Mouse (Mus musculus) limb, embryonic 14.5 days (tissue): Measurements from ENCODE around the gene Tiam2. TPM values are rescaled to one million over a fixed set of nuclear protein-coding genes. Genes with fewer than 3 reads are reported as not detected.
"Not testable (repeated sequence)": the region's sequence is repeated elsewhere in the genome, so short reads cannot be mapped to it uniquely, and the experiment has no call there.

ENCODE experiments used
- ATAC-seq: fragments of 200-750 bp; cut with Nextera tagmentation; 2 replicates; pipeline ENCODE4 v1.8.0; 2017; ENCODE audit warnings: low read depth, moderate number of reproducible peaks, moderate TSS enrichment; ENCODE audit not compliant: low FRiP score
- DNase-seq: peaks from one replicate; pipeline ENCODE4 v3.0.0-alpha.2; 2015; ENCODE audit warnings: low spot score
- H3K27ac ChIP-seq: fragments of 300-500 bp; sonication (generic); replicated peaks from 2 replicates; pipeline ENCODE4 v1.5.1; 2014; ENCODE audit warnings: low read depth, mild to moderate bottlenecking, low read length, moderate library complexity, mixed read lengths
- H3K27me3 ChIP-seq: fragments of 300-500 bp; sonication (generic); 2 replicates; pipeline ENCODE4 v1.6.1; 2014; ENCODE audit warnings: low read length, mixed read lengths; ENCODE audit not compliant: control insufficient read depth, insufficient read depth
- H3K36me3 ChIP-seq: fragments of 300-500 bp; sonication (generic); 2 replicates; pipeline ENCODE4 v1.6.1; 2014; ENCODE audit warnings: mild to moderate bottlenecking, low read length, moderate library complexity, mixed read lengths; ENCODE audit not compliant: control insufficient read depth, insufficient read depth
- H3K4me1 ChIP-seq: fragments of 300-500 bp; sonication (generic); 2 replicates; pipeline ENCODE4 v1.6.1; 2014; ENCODE audit warnings: antibody characterized with exemption, low read length, mixed read lengths; ENCODE audit not compliant: control insufficient read depth, insufficient read depth
- H3K4me2 ChIP-seq: fragments of 300-500 bp; sonication (generic); replicated peaks from 2 replicates; pipeline ENCODE4 v1.6.1; 2014; ENCODE audit warnings: low read depth, mild to moderate bottlenecking, low read length, moderate library complexity; ENCODE audit not compliant: severe bottlenecking
- H3K4me3 ChIP-seq: fragments of 300-500 bp; sonication (generic); replicated peaks from 2 replicates; pipeline ENCODE4 v1.5.1; 2014; ENCODE audit warnings: low read length
- H3K9ac ChIP-seq: fragments of 300-500 bp; sonication (generic); 2 replicates; pipeline ENCODE4 v1.6.1; 2014; ENCODE audit warnings: mild to moderate bottlenecking, low read depth, low read length, moderate library complexity; ENCODE audit not compliant: severe bottlenecking
- H3K9me3 ChIP-seq: fragments of 300-500 bp; sonication (generic); 2 replicates; pipeline ENCODE4 v1.6.1; 2016; ENCODE audit warnings: low read length; ENCODE audit not compliant: control insufficient read depth
- POLR2A ChIP-seq: fragments of 200-500 bp; IDR thresholded peaks from 2 replicates; pipeline ENCODE4 v1.8.0; 2012; ENCODE audit warnings: inconsistent platforms, mild to moderate bottlenecking, moderate library complexity, borderline replicate concordance; ENCODE audit not compliant: insufficient read depth, insufficient read length; ENCODE audit errors: extremely low read depth
- WGBS: fragments of 180-500 bp; shearing (Covaris S2); extraction: QIAGEN DNeasy Blood & Tissue Kit; methylation state at CpG from one replicate; pipeline ENCODE4 v1.1.7; 2014; 5-methylcytosine and 5-hydroxymethylcytosine counted together
- polyA plus RNA-seq, 2 experiments: library from polyadenylated mRNA; depleted of rRNA in 1 of 2; stranded (reverse) in 1 of 2; unstranded in 1 of 2; fragments of >200 nt; fragmentation: Nextera tagmentation in 1 of 2; extraction: Ambion mirVana in 1 of 2; gene quantifications; 2 replicates each; pipeline versions ENCODE4 v1.2.1 to v1.2.3; 2012 to 2014

Gene Tiam2
- polyA plus RNA-seq, 2 experiments = 21.1 to 25.9 TPM

GRCm38 (mm10) chr17:3350405-3350804 is 24.0 kb downstream of the Tiam2 start:
- Histone ChIP-seq H3K4me1 (peaks cover 41% of the 10 kb centered on the region), H3K36me3 (no peaks in the 10 kb centered on the region), H3K4me2 (no peak overlapping the region), H3K9me3 (no peaks in the 10 kb centered on the region), H3K27ac (no peak overlapping the region), H3K9ac (no peak overlapping the region), H3K27me3 (no peaks in the 10 kb centered on the region), H3K4me3 (no peak overlapping the region)
- no peak for TF ChIP-seq POLR2A
- no peak for ATAC-seq
- 81% methylated on average over 4 of the region's 4 CpGs for WGBS
- no peak for DNase-seq

GRCm38 (mm10) chr17:3351668-3352067 is 25.3 kb downstream of the Tiam2 start:
- TF ChIP-seq POLR2A = no peak
- H3K9me3 ChIP-seq = no peaks in the 10 kb centered on the region
- DNase-seq = no peak

GRCm38 (mm10) chr17:3353141-3353540 is 26.8 kb downstream of the Tiam2 start:
- not testable (repeated sequence) for H3K27ac ChIP-seq, DNase-seq, H3K4me3 ChIP-seq, H3K9ac ChIP-seq, H3K27me3 ChIP-seq, H3K4me2 ChIP-seq, ATAC-seq, H3K9me3 ChIP-seq, H3K36me3 ChIP-seq
- 94% methylated on average over 8 of the region's 10 CpGs for WGBS
- H3K4me1 ChIP-seq = peaks cover 25% of the 10 kb centered on the region

More at GRCm38 (mm10) chr17:3351668-3352067, 25.3 kb downstream of the Tiam2 start:
- Histone ChIP-seq H3K4me1 (peaks cover 34% of the 10 kb centered on the region), H3K4me2 (no peak overlapping the region), H3K4me3 (no peak overlapping the region), H3K27ac (no peak overlapping the region), H3K36me3 (no peaks in the 10 kb centered on the region), H3K27me3 (no peaks in the 10 kb centered on the region), H3K9ac (no peak overlapping the region)
- no peak for ATAC-seq
- 71% methylated on average over 4 of the region's 4 CpGs for WGBS

GRCm38 (mm10) chr17:3354856-3355255 is 28.5 kb downstream of the Tiam2 start:
- no peak for TF ChIP-seq POLR2A
- Histone ChIP-seq H3K9me3 (no peaks in the 10 kb centered on the region), H3K4me2 (no peak overlapping the region), H3K9ac (no peak overlapping the region), H3K4me1 (peaks cover 13% of the 10 kb centered on the region), H3K36me3 (0 out of 2 replicates have a peak, but pooled peaks cover 2% of the 10 kb centered on the region), H3K4me3 (no peak overlapping the region), H3K27ac (no peak overlapping the region), H3K27me3 (no peaks in the 10 kb centered on the region)
- WGBS = 42% methylated on average over 3 of the region's 3 CpGs
- DNase-seq = no peak
- no peak for ATAC-seq

- ATAC-seq (no peak), DNase-seq (no peak)
- no peak overlapping the region for H3K4me2 ChIP-seq
- H3K27me3 ChIP-seq = no peaks in the 10 kb centered on the region
- 75% methylated on average over 8 of the region's 8 CpGs for WGBS
- H3K9me3 ChIP-seq = no peaks in the 10 kb centered on the region
- no peak overlapping the region for H3K4me3 ChIP-seq
- peaks cover 21% of the 10 kb centered on the region for H3K4me1 ChIP-seq
- no peak overlapping the region for H3K27ac ChIP-seq
- H3K36me3 ChIP-seq = 0 out of 2 replicates have a peak, but pooled peaks cover 2% of the 10 kb centered on the region
- TF ChIP-seq POLR2A = no peak
- no peak overlapping the region for H3K9ac ChIP-seq
These were observed 30.4 kb downstream of the Tiam2 start for GRCm38 (mm10) chr17:3356633-3357365.
